Mouse (Mus musculus): ENCODE measurements around the gene Grik3. TPM values are rescaled to one million over a fixed set of nuclear protein-coding genes. Genes with fewer than 3 reads are reported as not detected.

The Grik3 gene
- total and polyA plus RNA-seq, 3 experiments, result not detected

DNA sequence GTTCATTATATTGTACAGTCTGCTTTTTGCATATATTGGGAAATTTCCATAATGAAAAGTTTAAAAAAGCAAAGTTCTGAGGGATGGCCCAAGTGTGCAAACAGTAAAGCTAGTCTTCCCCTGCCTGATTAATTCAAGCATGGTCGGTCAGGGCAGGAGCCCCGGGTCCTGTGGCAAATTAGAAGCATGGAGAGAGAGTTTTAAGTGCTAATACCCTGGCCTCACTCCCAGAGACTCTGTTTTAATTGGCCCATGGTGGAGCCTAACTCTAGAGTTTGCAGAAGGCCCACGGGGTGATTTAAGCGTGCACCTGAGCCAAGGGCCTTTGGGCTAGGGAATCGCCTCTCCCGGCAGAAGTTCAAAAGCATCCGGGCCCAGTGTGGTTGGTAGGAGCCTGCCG, 215.2 kb downstream of the Grik3 start:
- no peaks in the 10 kb centered on the region for H3K4me1 ChIP-seq (ENCODE audit: control insufficient read depth in 1 of 2, insufficient read depth in 2 of 2)
- no peaks in the 10 kb centered on the region for H3K79me2 ChIP-seq (replicated peaks; ENCODE audit: control insufficient read depth, extremely low read depth, insufficient read depth, poor library complexity, severe bottlenecking)
- H3K4me2 ChIP-seq (ENCODE audit: insufficient read depth, low read depth, poor library complexity, severe bottlenecking), result no peak overlapping the region
- DNase-seq (ENCODE audit: extremely low read depth), result no peak
- no peak overlapping the region for H3K4me3 ChIP-seq (replicated peaks in 1 of 3; ENCODE audit: low read depth in 2 of 3, low read length in 2 of 3, poor library complexity in 1 of 3)
- no peak for TF ChIP-seq NELFE (IDR thresholded peaks at IDR 0.05; ENCODE audit: low read depth, low read length)
- no peak for TF ChIP-seq ZNF384 (IDR thresholded peaks at IDR 0.05; ENCODE audit: low read depth, low read length)
- TF ChIP-seq CHD1 (IDR thresholded peaks at IDR 0.05; ENCODE audit: low read depth, low read length), result no peak
- no peak for TF ChIP-seq MYC (IDR thresholded peaks at IDR 0.05; ENCODE audit: low read depth, low read length)
- TF ChIP-seq MAZ (IDR thresholded peaks at IDR 0.05; ENCODE audit: low read depth, low read length), result no peak
- TF ChIP-seq CHD2 (IDR thresholded peaks at IDR 0.05; ENCODE audit: low read length), result no peak
- TF ChIP-seq JUND (conservative IDR thresholded peaks at IDR 0.05; ENCODE audit: low read depth, low read length), result no peak
- no peak for TF ChIP-seq POLR2AphosphoS2 (IDR thresholded peaks at IDR 0.05; ENCODE audit: low read depth, low read length)
- no peak for TF ChIP-seq HCFC1 (IDR thresholded peaks at IDR 0.05; ENCODE audit: low read depth, low read length)
- TF ChIP-seq GABPA (IDR thresholded peaks at IDR 0.05; ENCODE audit: insufficient replicate concordance, low read depth, low read length), result no peak
- no peak for TF ChIP-seq UBTF (IDR thresholded peaks at IDR 0.05; ENCODE audit: low read depth, low read length)
- TF ChIP-seq NRF1 (IDR thresholded peaks at IDR 0.05; ENCODE audit: low read depth, low read length), result no peak
- TF ChIP-seq IRF4 (IDR thresholded peaks at IDR 0.05; ENCODE audit: low read depth, low read length), result no peak
- no peak for TF ChIP-seq TCF12 (IDR thresholded peaks at IDR 0.05; ENCODE audit: low read depth, low read length)
- no peak for TF ChIP-seq JUN (IDR thresholded peaks at IDR 0.05; ENCODE audit: insufficient read depth, low read depth, low read length)
- TF ChIP-seq TBP (conservative IDR thresholded peaks at IDR 0.05; ENCODE audit: low read depth, low read length), result no peak
- TF ChIP-seq BHLHE40 (IDR thresholded peaks at IDR 0.05; ENCODE audit: low read depth, low read length), result no peak
- TF ChIP-seq EP300 (IDR thresholded peaks at IDR 0.05; ENCODE audit: low read length), result no peak
- TF ChIP-seq ETS1 (conservative IDR thresholded peaks at IDR 0.05; ENCODE audit: low read depth, low read length), result no peak
- dilution Hi-C loops (cut with MboI; ENCODE audit: extremely low pct_ligation_motif_present, extremely low pct_unique_long_range_greater_than_20kb, low sequenced_read_pairs), result no loop called here
- no peak overlapping the region for H3K9ac ChIP-seq (ENCODE audit: insufficient read depth, low read depth)
- peaks cover 93% of the 10 kb centered on the region for H3K27me3 ChIP-seq (replicated peaks)
- no peaks in the 10 kb centered on the region for H3K9me3 ChIP-seq (replicated peaks; ENCODE audit: low read length)
- no peak overlapping the region for H3K27ac ChIP-seq (ENCODE audit: insufficient read depth, low read depth)
- in situ Hi-C loops (cut with MboI; ENCODE audit: low pct_ligation_motif_present, low pct_unique_long_range_greater_than_20kb, low sequenced_read_pairs), result no loop called here
- H3K36me3 ChIP-seq (replicated peaks in 1 of 2; ENCODE audit: control insufficient read depth in 1 of 2, insufficient read depth in 1 of 2, low read length in 1 of 2), result no peaks in the 10 kb centered on the region

DNA sequence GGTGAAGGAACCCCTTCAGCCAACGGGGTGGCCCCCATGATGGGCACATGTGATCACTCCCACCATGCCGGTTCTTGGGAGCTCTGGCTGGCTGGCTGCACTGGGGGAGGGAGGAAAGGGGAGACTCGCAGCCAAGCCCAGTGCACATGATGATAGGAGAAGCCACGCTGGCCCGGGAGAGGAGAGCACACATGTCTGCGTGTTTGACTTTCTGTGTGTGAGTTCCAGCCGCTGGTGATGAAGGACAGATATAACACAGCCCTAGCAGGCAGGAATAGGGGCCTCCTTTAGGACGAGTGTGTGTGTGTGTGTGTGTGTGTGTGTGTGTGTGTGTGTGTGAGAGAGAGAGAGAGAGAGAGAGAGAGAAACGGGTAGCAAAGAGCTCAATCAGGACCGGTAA, 219.2 kb downstream of the Grik3 start:
- H3K9me3 ChIP-seq (replicated peaks; ENCODE audit: low read length), result no peaks in the 10 kb centered on the region
- H3K27ac ChIP-seq (ENCODE audit: insufficient read depth, low read depth), result no peak overlapping the region
- no peaks in the 10 kb centered on the region for H3K36me3 ChIP-seq (replicated peaks in 1 of 2; ENCODE audit: control insufficient read depth in 1 of 2, insufficient read depth in 1 of 2, low read length in 1 of 2)
- no peak overlapping the region for H3K9ac ChIP-seq (ENCODE audit: insufficient read depth, low read depth)
- peaks cover 90% of the 10 kb centered on the region for H3K27me3 ChIP-seq (replicated peaks)
- no peak overlapping the region for H3K4me2 ChIP-seq (ENCODE audit: insufficient read depth, low read depth, poor library complexity, severe bottlenecking)
- dilution Hi-C loops (cut with MboI; ENCODE audit: extremely low pct_ligation_motif_present, extremely low pct_unique_long_range_greater_than_20kb, low sequenced_read_pairs), result no loop called here
- no peak overlapping the region for H3K4me3 ChIP-seq (replicated peaks in 1 of 3; ENCODE audit: low read depth in 2 of 3, low read length in 2 of 3, poor library complexity in 1 of 3)
- TF ChIP-seq JUND (conservative IDR thresholded peaks at IDR 0.05; ENCODE audit: low read depth, low read length), result no peak
- TF ChIP-seq TCF12 (IDR thresholded peaks at IDR 0.05; ENCODE audit: low read depth, low read length), result no peak
- no peak for TF ChIP-seq MAFK (IDR thresholded peaks at IDR 0.05; ENCODE audit: insufficient replicate concordance, low read length)
- no peak for TF ChIP-seq MAZ (IDR thresholded peaks at IDR 0.05; ENCODE audit: low read depth, low read length)
- TF ChIP-seq ZKSCAN1 (IDR thresholded peaks at IDR 0.05; ENCODE audit: borderline replicate concordance, low read depth, low read length), result no peak
- TF ChIP-seq E2F4 (IDR thresholded peaks at IDR 0.05; ENCODE audit: insufficient replicate concordance, low read depth, low read length), result no peak
- no peak for TF ChIP-seq HCFC1 (IDR thresholded peaks at IDR 0.05; ENCODE audit: low read depth, low read length)
- TF ChIP-seq POLR2AphosphoS2 (IDR thresholded peaks at IDR 0.05; ENCODE audit: low read depth, low read length), result no peak
- TF ChIP-seq UBTF (IDR thresholded peaks at IDR 0.05; ENCODE audit: low read depth, low read length), result no peak
- no peak for TF ChIP-seq ZNF384 (IDR thresholded peaks at IDR 0.05; ENCODE audit: low read depth, low read length)
- TF ChIP-seq CHD1 (IDR thresholded peaks at IDR 0.05; ENCODE audit: low read depth, low read length), result no peak
- no peak for TF ChIP-seq MYC (IDR thresholded peaks at IDR 0.05; ENCODE audit: low read depth, low read length)
- TF ChIP-seq TBP (conservative IDR thresholded peaks at IDR 0.05; ENCODE audit: low read depth, low read length), result no peak
- TF ChIP-seq IRF4 (IDR thresholded peaks at IDR 0.05; ENCODE audit: low read depth, low read length), result no peak
- TF ChIP-seq CHD2 (IDR thresholded peaks at IDR 0.05; ENCODE audit: low read length), result no peak
- no peaks in the 10 kb centered on the region for H3K79me2 ChIP-seq (replicated peaks; ENCODE audit: control insufficient read depth, extremely low read depth, insufficient read depth, poor library complexity, severe bottlenecking)
- no peak for DNase-seq (ENCODE audit: extremely low read depth)
- in situ Hi-C loops (cut with MboI; ENCODE audit: low pct_ligation_motif_present, low pct_unique_long_range_greater_than_20kb, low sequenced_read_pairs), result loop anchor here (10.0 kb wide), 1 partner anchor 55 kb away; no protein-coding TSS in a partner anchor
- no peaks in the 10 kb centered on the region for H3K4me1 ChIP-seq (ENCODE audit: control insufficient read depth in 1 of 2, insufficient read depth in 2 of 2)

Data from CH12.LX (cell line).